Mouse (Mus musculus) olfactory bulb, adult 2 months (tissue): ENCODE measurements around the gene Cdk5. TPM values are rescaled to one million over a fixed set of nuclear protein-coding genes. Genes with fewer than 3 reads are reported as not detected.

ENCODE experiments used
- H3K27ac ChIP-seq: fragments of 200-500 bp; 2 replicates; pipeline ENCODE4 v1.5.1; 2012; ENCODE audit warnings: low read depth, low read length; ENCODE audit not compliant: insufficient read depth
- H3K4me1 ChIP-seq: fragments of 200-500 bp; 2 replicates; pipeline ENCODE4 v1.6.1; 2012; ENCODE audit warnings: low read length; ENCODE audit not compliant: control insufficient read depth, insufficient read depth
- H3K4me3 ChIP-seq: fragments of 200-500 bp; 2 replicates; pipeline ENCODE4 v1.5.1; 2012; ENCODE audit warnings: mild to moderate bottlenecking, low read depth, low read length, moderate library complexity; ENCODE audit not compliant: insufficient read depth
- CTCF ChIP-seq: fragments of 200-500 bp; IDR thresholded peaks from 2 replicates; pipeline ENCODE4 v1.5.1; 2012; ENCODE audit warnings: low read depth, mild to moderate bottlenecking, low read length, moderate library complexity; ENCODE audit not compliant: insufficient read depth
- POLR2A ChIP-seq: fragments of 200-500 bp; IDR thresholded peaks from 2 replicates; pipeline ENCODE4 v1.6.1; 2012; ENCODE audit warnings: mild to moderate bottlenecking, low read depth, low read length, moderate library complexity; ENCODE audit not compliant: insufficient read depth
- WGBS: fragments of 180-500 bp; shearing (Covaris S2); methylation state at CpG from one replicate; pipeline ENCODE4 v1.1.7; 2018; 5-methylcytosine and 5-hydroxymethylcytosine counted together
- polyA plus RNA-seq: library from polyadenylated mRNA; stranded (reverse); fragments of >200 nt; gene quantifications from 2 replicates; pipeline ENCODE4 v1.2.4, GENCODE M21; 2012; ENCODE audit warnings: low replicate concordance; ENCODE audit not compliant: missing spikeins, insufficient read depth, insufficient read length

Gene Cdk5
- not detected in 2 replicates for polyA plus RNA-seq

DNA sequence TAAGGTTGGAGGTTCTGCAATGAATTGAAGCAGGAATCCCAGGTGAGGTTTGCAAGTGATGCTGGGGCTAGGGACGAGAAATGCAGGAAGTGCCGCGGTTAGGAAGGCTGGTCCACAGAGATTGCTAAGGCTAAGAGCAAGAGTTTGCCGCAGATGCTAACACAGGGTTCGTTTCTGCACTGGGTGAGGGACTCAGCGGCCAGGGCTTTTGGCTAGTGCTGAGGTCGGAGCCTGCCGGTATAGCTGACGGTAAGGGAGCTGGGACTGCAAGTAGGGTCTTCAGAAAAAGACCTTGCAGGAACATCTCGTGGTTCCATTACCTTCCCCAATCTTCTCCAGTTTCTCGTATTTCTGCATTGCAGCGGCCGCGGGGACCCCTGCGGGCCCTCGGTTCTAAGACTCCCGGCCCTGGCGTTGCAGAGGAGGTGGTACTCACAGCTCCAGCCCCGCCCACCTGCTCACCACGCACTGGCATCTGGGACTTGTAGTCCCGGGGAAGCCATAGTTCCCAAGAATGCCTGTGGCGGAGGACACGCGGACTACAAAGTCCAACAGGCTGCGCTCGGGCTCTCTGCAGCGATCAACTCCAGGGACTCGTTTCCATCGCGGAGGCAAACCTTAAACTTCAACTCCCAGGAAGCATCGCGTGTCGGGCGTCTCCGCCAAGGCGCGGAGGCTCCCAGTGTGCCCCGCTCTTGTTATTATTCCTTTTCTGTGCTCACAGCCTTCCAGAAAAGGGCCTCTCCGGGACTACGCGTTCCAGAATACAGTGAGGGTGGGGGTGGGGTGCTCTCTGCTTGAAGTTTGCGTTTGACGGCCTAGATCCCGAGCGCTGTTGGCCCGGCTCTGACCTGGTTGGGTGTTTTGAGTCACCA, at the start of gene Cdk5, which contains the start of gene Slc4a2:
TSS of gene Cdk5 (minus strand) at position 402 of the 875 bp plus-strand sequence.
TSS of gene Slc4a2 (plus strand) at position 709 of the 875 bp plus-strand sequence.
- under 1% methylated on average over 46 of the region's 46 CpGs for WGBS
- peak within 1 kb of the TSS; percentile 79 for H3K4me3 ChIP-seq
- TF ChIP-seq CTCF (no peak), POLR2A (peak; percentile 81)

GRCm38 (mm10) chr5:24470600-24470999, 47.3 kb upstream of the Cdk5 start:
- H3K27ac ChIP-seq: no peak overlapping the region
- H3K4me3 ChIP-seq: no peak overlapping the region
- peaks cover 32% of the 10 kb centered on the region for H3K4me1 ChIP-seq
- TF ChIP-seq POLR2A (no peak), CTCF (peak; percentile 77)
- WGBS: 12% methylated on average over 5 of the region's 5 CpGs

More for the DNA sequence above, at the start of gene Cdk5, which contains the start of gene Slc4a2:
- Histone ChIP-seq H3K27ac (peak within 1 kb of the TSS; percentile 88), H3K4me1 (peaks cover 40% of the 10 kb centered on the region)

- H3K4me3 ChIP-seq: no peak overlapping the region
- H3K27ac ChIP-seq: no peak overlapping the region
- H3K4me1 ChIP-seq: peaks cover 13% of the 10 kb centered on the region
- TF ChIP-seq POLR2A (no peak), CTCF (no peak)
- 38% methylated on average over 12 of the region's 12 CpGs for WGBS
These were observed 43.4 kb upstream of the Cdk5 start for GRCm38 (mm10) chr5:24466762-24467161.

- Histone ChIP-seq H3K4me3 (no peak overlapping the region), H3K27ac (no peak overlapping the region), H3K4me1 (peaks cover 35% of the 10 kb centered on the region)
- WGBS: 53% methylated on average over 7 of the region's 7 CpGs
- TF ChIP-seq POLR2A (no peak), CTCF (no peak)
These were observed 32.3 kb upstream of the Cdk5 start for GRCm38 (mm10) chr5:24455613-24456012.

DNA sequence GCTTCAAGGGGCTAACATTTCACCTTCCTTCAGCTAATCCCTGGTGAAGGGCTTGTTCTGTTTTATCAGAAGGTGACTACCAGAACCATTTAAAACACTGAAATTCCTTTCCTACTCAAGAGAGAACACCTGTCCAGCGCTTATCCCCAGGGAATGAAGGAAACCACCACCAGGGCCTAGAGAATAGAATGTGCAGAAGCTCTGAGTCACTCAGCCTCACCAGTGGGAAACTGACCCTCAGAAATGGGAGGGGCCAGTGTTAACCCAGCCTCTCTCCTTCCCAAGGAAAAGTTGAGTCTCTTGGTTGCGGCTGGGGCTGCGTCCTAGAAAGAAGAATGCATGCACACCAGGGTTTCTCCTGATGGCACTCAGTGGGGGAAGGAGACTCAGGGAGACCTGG, 31.7 kb upstream of the Cdk5 start:
- no peak overlapping the region for H3K4me3 ChIP-seq
- TF ChIP-seq CTCF (no peak), POLR2A (no peak)
- H3K4me1 ChIP-seq: peaks cover 35% of the 10 kb centered on the region
- WGBS: 73% methylated on average over 3 of the region's 3 CpGs
- H3K27ac ChIP-seq: no peak overlapping the region

DNA sequence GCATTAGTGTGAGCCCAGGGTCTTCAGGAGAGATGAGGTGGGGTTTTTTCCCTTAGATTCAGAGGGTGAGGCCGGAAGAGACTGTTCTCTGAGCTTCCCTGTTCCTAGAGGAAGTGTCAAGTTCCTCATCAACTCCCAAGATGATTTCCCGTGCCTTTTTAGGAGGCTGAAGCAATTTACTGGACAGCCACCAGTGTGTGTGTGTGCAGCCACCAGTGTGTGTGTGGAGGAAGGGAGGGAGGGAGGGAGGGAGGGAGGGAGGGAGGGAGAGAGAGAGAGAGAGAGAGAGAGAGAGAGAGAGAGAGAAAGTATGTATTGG, 30.6 kb upstream of the Cdk5 start:
- TF ChIP-seq CTCF (no peak), POLR2A (no peak)
- WGBS: 24% methylated on average over 2 of the region's 2 CpGs
- Histone ChIP-seq H3K4me3 (no peak overlapping the region), H3K4me1 (peaks cover 35% of the 10 kb centered on the region), H3K27ac (no peak overlapping the region)

GRCm38 (mm10) chr5:24453283-24453984, 30.1 kb upstream of the Cdk5 start:
- WGBS: 15% methylated on average over 5 of the region's 5 CpGs
- Histone ChIP-seq H3K4me1 (peaks cover 35% of the 10 kb centered on the region), H3K27ac (0 out of 2 replicates have a peak overlapping the region, but pooled peaks have one; percentile 3), H3K4me3 (peak overlapping the region; percentile 93)
- TF ChIP-seq CTCF (no peak), POLR2A (no peak)

GRCm38 (mm10) chr5:24452691-24453233, 29.4 kb upstream of the Cdk5 start:
- peaks cover 38% of the 10 kb centered on the region for H3K4me1 ChIP-seq
- H3K4me3 ChIP-seq: peak overlapping the region; percentile 93
- WGBS: under 1% methylated on average over 29 of the region's 29 CpGs
- peak overlapping the region; percentile 67 for H3K27ac ChIP-seq
- no peak for TF ChIP-seq POLR2A
- TF ChIP-seq CTCF: no peak

- peak within 1 kb of the TSS; percentile 93 for H3K4me3 ChIP-seq
- TF ChIP-seq POLR2A (no peak), CTCF (no peak)
- peaks cover 39% of the 10 kb centered on the region for H3K4me1 ChIP-seq
- WGBS: under 1% methylated on average over 81 of the region's 85 CpGs
- H3K27ac ChIP-seq: peak within 1 kb of the TSS; percentile 99
These were observed 28.8 kb upstream of the Cdk5 start, which contains the start of gene Agap3 for GRCm38 (mm10) chr5:24452030-24452690. Agap3 (plus strand) TSS chr5:24452177.
